Mouse (Mus musculus): ENCODE results near the gene 4930469K13Rik.

DNA sequence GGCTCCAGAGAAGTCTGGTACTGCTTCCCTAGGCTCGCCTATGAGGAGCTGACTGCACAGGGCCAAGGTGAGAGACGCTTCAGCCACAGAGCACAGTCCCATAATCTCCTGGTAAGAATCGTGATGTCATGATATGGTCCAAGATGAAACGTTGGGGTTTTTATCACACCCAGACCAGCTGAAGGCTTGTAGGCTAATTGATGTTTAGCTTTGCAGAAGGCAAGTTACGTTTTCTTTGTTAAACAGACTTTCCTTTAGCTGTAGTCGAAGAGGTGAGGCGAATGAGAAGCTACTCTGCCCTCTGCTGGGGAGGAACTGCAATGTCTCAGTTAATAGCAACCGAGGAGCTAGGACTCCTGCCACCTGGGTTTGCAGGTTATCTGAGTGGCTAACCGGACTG is 89.7 kb downstream of the 4930469K13Rik start:
- peak; percentile 64; the same call in 1 of the 2 replicates for TF ChIP-seq CTCF (IDR thresholded peaks at IDR 0.05; ENCODE audit: extremely low read depth, insufficient read depth, insufficient read length, insufficient replicate concordance)
- TF ChIP-seq POLR2A (IDR thresholded peaks at IDR 0.05; ENCODE audit: low read depth, low read length): no peak
